Mouse (Mus musculus): ENCODE measurements around the gene Hoxd3.

DNA sequence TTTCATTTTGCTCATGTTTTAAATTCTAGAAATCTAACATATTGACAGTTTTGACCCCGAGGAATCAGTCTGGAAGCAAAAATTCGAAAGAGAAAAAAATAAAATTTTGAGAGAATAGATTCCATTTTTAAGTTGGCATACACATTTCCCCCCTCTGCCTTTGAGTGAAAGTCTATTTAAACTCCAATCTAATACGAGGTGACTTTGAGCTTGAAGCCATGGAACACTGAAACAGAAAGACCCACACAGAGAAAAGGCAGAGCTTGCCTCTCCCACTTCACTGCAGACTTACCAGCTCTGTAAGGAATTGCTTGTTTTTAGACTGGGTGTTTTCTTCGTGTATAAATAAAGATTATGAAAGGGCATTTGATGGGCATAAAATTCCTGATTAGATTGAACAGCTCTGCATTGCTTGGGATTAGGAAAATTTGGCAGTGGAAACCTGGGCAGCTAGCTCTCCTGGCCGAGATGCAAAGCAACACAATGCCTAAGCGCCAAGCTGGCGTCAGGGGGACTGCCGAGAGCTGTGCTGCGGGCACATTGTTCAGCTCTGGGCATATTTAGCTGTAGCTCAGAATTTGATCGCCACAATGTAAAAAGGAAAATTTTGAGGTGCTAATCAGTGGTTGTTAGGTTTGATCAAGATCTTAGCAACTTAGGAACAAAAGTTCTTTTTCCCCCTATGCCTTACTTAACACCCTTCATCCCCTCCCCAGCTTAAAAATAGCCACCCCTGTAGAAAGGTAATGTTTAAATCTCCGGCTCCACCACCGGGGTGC lies 22.7 kb upstream of the Hoxd3 start:
- no peak for TF ChIP-seq CTCF (IDR thresholded peaks at IDR 0.05; ENCODE audit: low read depth, low read length)
- TF ChIP-seq POLR2A (IDR thresholded peaks at IDR 0.05; ENCODE audit: extremely low read depth, insufficient read depth, low read length): no peak
